Mouse (Mus musculus): ENCODE measurements around the gene Erc1. TPM values are rescaled to one million over a fixed set of nuclear protein-coding genes. Genes with fewer than 3 reads are reported as not detected.

Gene Erc1
- polyA plus RNA-seq, 1 experiment, result 5.1 TPM

DNA sequence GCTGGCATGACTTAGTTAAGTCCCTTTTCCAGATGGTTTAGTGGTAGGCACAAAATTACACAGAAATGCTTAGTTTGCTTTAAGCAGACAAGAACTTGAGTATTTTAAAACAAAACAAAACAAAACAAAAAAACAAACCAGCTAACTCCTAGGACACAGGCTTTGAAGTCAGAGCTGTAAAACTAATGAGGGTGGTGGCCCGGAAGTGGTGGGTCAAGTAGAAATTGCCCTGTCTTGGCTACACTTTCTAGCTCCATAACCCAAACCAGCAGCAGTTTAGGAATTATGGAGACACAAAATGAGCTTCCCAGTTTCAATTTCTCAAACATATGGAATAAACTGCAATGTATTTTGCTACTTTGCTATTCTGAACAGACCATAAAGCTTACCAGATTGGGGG is 263.9 kb downstream of the Erc1 start:
- no peaks in the 10 kb centered on the region for H3K4me1 ChIP-seq (ENCODE audit: control insufficient read depth, insufficient read depth, insufficient read length, low read length)
- no peaks in the 10 kb centered on the region; the same call in 1 of the 2 replicates for H3K36me3 ChIP-seq (ENCODE audit: control insufficient read depth, insufficient read depth, low read length)
- WGBS, result 63% methylated on average over 1 of the region's 1 CpGs
- TF ChIP-seq CTCF (IDR thresholded peaks at IDR 0.05; ENCODE audit: extremely low read depth, insufficient read length, insufficient replicate concordance, low read depth, low read length) (no peak), POLR2A (IDR thresholded peaks at IDR 0.05; ENCODE audit: low read depth, low read length) (no peak)
- H3K4me3 ChIP-seq (ENCODE audit: low read depth, low read length), result no peak overlapping the region
- H3K27ac ChIP-seq (ENCODE audit: insufficient read depth, low read depth, low read length), result no peak overlapping the region
- H3K27me3 ChIP-seq (ENCODE audit: control insufficient read depth, insufficient read depth, low read length), result no peaks in the 10 kb centered on the region

DNA sequence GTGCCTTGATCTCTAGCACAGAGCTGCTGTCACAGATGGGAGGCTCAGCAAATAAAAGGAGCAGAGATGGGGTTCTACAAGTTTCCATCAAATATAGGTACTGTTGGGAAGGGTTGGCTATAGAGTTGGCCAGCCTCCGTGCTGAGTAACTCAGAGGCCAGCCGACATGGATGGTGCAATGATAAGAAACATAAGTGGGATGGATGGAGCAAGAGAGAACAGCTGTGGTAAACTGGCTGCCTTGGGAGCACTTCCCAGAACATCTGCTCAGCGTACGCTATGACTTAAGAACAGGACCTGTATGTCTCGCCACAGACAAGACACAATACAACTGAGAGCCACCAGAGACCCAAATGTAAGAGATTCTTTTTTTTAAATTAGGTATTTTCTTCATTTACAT is 264.8 kb downstream of the Erc1 start:
- Histone ChIP-seq H3K36me3 (ENCODE audit: control insufficient read depth, insufficient read depth, low read length) (no peaks in the 10 kb centered on the region), H3K27ac (ENCODE audit: insufficient read depth, low read depth, low read length) (no peak overlapping the region), H3K27me3 (ENCODE audit: control insufficient read depth, insufficient read depth, low read length) (no peaks in the 10 kb centered on the region), H3K4me3 (ENCODE audit: low read depth, low read length) (no peak overlapping the region), H3K4me1 (ENCODE audit: control insufficient read depth, insufficient read depth, insufficient read length, low read length) (no peaks in the 10 kb centered on the region)
- TF ChIP-seq POLR2A (IDR thresholded peaks at IDR 0.05; ENCODE audit: low read depth, low read length) (no peak), CTCF (IDR thresholded peaks at IDR 0.05; ENCODE audit: extremely low read depth, insufficient read length, insufficient replicate concordance, low read depth, low read length) (no peak)
- 89% methylated on average over 5 of the region's 5 CpGs for WGBS

DNA sequence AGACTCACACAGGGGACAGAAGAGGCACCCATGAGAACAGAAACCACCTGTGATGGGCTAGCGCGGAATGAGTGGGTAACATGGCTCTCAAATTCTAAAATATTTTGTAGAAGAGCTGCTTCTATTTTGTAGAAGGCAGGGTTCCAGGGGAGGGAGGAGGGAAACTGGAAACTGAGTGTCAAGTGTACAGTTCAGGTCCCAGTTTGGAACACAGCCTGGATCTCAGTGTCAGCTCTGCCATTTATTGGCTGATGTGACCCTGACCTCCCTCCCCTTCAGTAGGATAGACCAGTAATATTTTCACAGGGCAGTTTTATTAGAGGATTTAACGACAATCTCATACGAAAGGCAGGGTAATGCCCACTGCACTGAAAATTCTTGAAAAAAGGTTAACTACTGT is 271.3 kb downstream of the Erc1 start:
- Histone ChIP-seq H3K36me3 (ENCODE audit: control insufficient read depth, insufficient read depth, low read length) (peaks cover 14% of the 10 kb centered on the region), H3K4me3 (ENCODE audit: low read depth, low read length) (no peak overlapping the region), H3K27ac (ENCODE audit: insufficient read depth, low read depth, low read length) (no peak overlapping the region), H3K27me3 (ENCODE audit: control insufficient read depth, insufficient read depth, low read length) (no peaks in the 10 kb centered on the region), H3K4me1 (ENCODE audit: control insufficient read depth, insufficient read depth, insufficient read length, low read length) (no peaks in the 10 kb centered on the region)
- TF ChIP-seq CTCF (IDR thresholded peaks at IDR 0.05; ENCODE audit: extremely low read depth, insufficient read length, insufficient replicate concordance, low read depth, low read length) (no peak), POLR2A (IDR thresholded peaks at IDR 0.05; ENCODE audit: low read depth, low read length) (no peak)
- 94% methylated on average over 4 of the region's 4 CpGs for WGBS

DNA sequence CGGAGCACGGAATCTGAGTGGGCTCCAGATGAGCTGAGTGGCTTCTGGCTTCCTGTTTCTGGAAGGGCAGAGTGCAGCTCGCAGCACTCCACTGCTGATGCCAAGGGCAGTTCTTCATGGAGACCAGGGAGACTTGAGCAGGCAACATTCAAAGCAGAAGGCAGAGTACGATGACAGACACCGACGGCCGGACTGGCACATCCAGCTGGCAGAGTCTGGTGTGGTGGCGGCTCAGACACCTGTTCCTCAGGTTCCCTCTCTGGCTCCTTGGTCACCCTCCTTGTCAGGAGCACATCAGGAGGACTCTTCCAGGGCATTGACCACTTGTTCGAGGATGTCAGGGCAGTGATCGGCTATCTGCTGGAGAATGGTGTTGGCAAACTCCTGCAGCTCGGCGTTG is 272.6 kb downstream of the Erc1 start:
- TF ChIP-seq CTCF (IDR thresholded peaks at IDR 0.05; ENCODE audit: extremely low read depth, insufficient read length, insufficient replicate concordance, low read depth, low read length), result no peak
- TF ChIP-seq POLR2A (IDR thresholded peaks at IDR 0.05; ENCODE audit: low read depth, low read length), result no peak
- WGBS, result 93% methylated on average over 12 of the region's 12 CpGs

DNA sequence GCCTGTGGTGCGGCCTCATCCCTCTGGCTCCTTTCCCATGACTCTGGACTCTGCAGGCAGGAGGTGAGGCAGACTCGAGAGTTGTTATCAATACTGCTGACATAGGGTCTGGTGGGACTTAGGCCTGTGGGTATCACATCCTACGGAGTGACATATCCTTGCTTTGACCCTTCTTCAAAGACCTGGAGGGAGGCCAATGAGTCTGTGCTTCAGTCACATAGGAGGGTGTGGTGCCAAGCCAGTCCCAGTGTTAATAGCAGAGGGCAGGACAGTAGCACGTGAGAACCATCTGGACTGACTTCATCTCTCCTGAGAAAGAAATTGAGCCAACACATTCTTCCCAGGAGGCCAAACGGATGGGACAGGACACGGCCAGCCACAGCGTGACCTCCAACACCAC is 275.7 kb downstream of the Erc1 start:
- Histone ChIP-seq H3K4me1 (ENCODE audit: control insufficient read depth, insufficient read depth, insufficient read length, low read length) (no peaks in the 10 kb centered on the region), H3K27me3 (ENCODE audit: control insufficient read depth, insufficient read depth, low read length) (no peaks in the 10 kb centered on the region), H3K36me3 (ENCODE audit: control insufficient read depth, insufficient read depth, low read length) (peaks cover 14% of the 10 kb centered on the region), H3K4me3 (ENCODE audit: low read depth, low read length) (no peak overlapping the region), H3K27ac (ENCODE audit: insufficient read depth, low read depth, low read length) (no peak overlapping the region)
- 68% methylated on average over 7 of the region's 7 CpGs for WGBS
- TF ChIP-seq CTCF (IDR thresholded peaks at IDR 0.05; ENCODE audit: extremely low read depth, insufficient read length, insufficient replicate concordance, low read depth, low read length) (no peak), POLR2A (IDR thresholded peaks at IDR 0.05; ENCODE audit: low read depth, low read length) (no peak)

More for the DNA sequence above, 272.6 kb downstream of the Erc1 start:
- Histone ChIP-seq H3K4me1 (ENCODE audit: control insufficient read depth, insufficient read depth, insufficient read length, low read length) (no peaks in the 10 kb centered on the region), H3K27ac (ENCODE audit: insufficient read depth, low read depth, low read length) (no peak overlapping the region), H3K4me3 (ENCODE audit: low read depth, low read length) (no peak overlapping the region), H3K27me3 (ENCODE audit: control insufficient read depth, insufficient read depth, low read length) (no peaks in the 10 kb centered on the region), H3K36me3 (ENCODE audit: control insufficient read depth, insufficient read depth, low read length) (peaks cover 14% of the 10 kb centered on the region)

DNA sequence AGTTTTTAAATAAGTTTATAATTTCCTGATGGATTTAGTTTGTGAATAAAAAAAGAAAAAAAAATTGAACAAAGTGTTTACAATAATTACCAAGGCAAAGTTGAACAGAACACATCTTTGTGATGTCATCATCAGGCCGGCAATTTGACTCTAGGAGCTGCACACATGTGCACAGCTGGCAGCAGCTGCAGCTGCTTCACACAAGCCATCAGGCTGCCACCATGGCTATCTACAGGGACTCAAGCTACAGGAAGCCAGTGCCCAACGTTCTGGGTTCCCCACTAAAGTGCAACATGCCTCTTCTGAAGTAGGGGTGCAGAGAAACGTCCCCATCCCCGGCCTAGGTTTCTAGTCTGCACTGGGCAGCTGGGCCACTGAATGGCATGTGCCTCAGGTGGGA is 277.2 kb downstream of the Erc1 start:
- WGBS, result 69% methylated on average over 4 of the region's 4 CpGs
- Histone ChIP-seq H3K36me3 (ENCODE audit: control insufficient read depth, insufficient read depth, low read length) (peaks cover 14% of the 10 kb centered on the region), H3K27ac (ENCODE audit: insufficient read depth, low read depth, low read length) (no peak overlapping the region), H3K4me1 (ENCODE audit: control insufficient read depth, insufficient read depth, insufficient read length, low read length) (no peaks in the 10 kb centered on the region), H3K4me3 (ENCODE audit: low read depth, low read length) (no peak overlapping the region), H3K27me3 (ENCODE audit: control insufficient read depth, insufficient read depth, low read length) (no peaks in the 10 kb centered on the region)
- TF ChIP-seq POLR2A (IDR thresholded peaks at IDR 0.05; ENCODE audit: low read depth, low read length), result no peak
- TF ChIP-seq CTCF (IDR thresholded peaks at IDR 0.05; ENCODE audit: extremely low read depth, insufficient read length, insufficient replicate concordance, low read depth, low read length), result no peak

DNA sequence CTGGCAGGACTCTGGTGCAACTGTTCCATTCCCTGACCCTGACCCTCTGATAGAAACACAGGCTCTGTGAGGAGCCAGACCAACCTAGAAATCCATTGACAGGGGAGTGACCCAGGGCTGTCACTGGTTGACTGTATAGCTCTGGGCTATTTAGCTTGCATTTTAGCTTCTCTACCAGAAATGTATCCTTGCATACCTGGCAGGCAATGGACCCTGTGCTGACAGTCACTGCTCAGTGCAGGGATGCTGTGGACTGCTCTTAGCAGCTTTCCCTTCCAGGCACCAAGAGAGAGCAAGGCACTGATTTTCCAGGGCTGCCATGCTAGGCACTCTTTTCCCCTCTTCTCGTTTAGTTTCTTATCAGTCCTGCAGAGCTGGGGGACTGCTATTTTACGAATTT is 279.6 kb downstream of the Erc1 start:
- H3K27me3 ChIP-seq (ENCODE audit: control insufficient read depth, insufficient read depth, low read length), result no peaks in the 10 kb centered on the region
- H3K27ac ChIP-seq (ENCODE audit: insufficient read depth, low read depth, low read length), result no peak overlapping the region
- no peaks in the 10 kb centered on the region for H3K4me1 ChIP-seq (ENCODE audit: control insufficient read depth, insufficient read depth, insufficient read length, low read length)
- no peaks in the 10 kb centered on the region for H3K36me3 ChIP-seq (ENCODE audit: control insufficient read depth, insufficient read depth, low read length)
- no peak overlapping the region for H3K4me3 ChIP-seq (ENCODE audit: low read depth, low read length)
- TF ChIP-seq POLR2A (IDR thresholded peaks at IDR 0.05; ENCODE audit: low read depth, low read length) (no peak), CTCF (IDR thresholded peaks at IDR 0.05; ENCODE audit: extremely low read depth, insufficient read length, insufficient replicate concordance, low read depth, low read length) (no peak)
- WGBS, result 62% methylated on average over 2 of the region's 2 CpGs

Measured in small intestine, adult 2 months (tissue).